Mouse (Mus musculus) frontal cortex, postnatal 36 days (tissue): ENCODE measurements around the gene Lrrk1.
A peak's percentile ranks its signal among the peaks of the same experiment; 100 is the strongest.

Source experiments
- DNase-seq, 2 experiments: peaks; one replicate each; pipeline ENCODE4 v3.0.0; 2022; ENCODE audit warnings: low spot score in 2 of 2

The Lrrk1 gene

GRCm38 (mm10) chr7:66384213-66384612 lies 3.9 kb downstream of the Lrrk1 start:
- DNase-seq: no peak

- no peak for DNase-seq
These were observed 11.6 kb downstream of the Lrrk1 start for GRCm38 (mm10) chr7:66376560-66376959.

- DNase-seq: no peak
These were observed 12.4 kb downstream of the Lrrk1 start for GRCm38 (mm10) chr7:66375736-66376135.

GRCm38 (mm10) chr7:66373391-66373790 lies 14.8 kb downstream of the Lrrk1 start:
- no peak for DNase-seq

- no peak for DNase-seq
These were observed 17.2 kb downstream of the Lrrk1 start for GRCm38 (mm10) chr7:66370970-66371369.

- DNase-seq: no peak
These were observed 18.2 kb downstream of the Lrrk1 start for GRCm38 (mm10) chr7:66369934-66370445.

- no peak for DNase-seq
These were observed 18.8 kb downstream of the Lrrk1 start for GRCm38 (mm10) chr7:66369071-66369933.

GRCm38 (mm10) chr7:66365904-66366303 lies 22.2 kb downstream of the Lrrk1 start, which contains the start of gene Gm10974:
Gene Gm10974 (plus strand): TSS chr7:66365905.
- no peak for DNase-seq

- no peak for DNase-seq
These were observed 22.7 kb downstream of the Lrrk1 start for GRCm38 (mm10) chr7:66365411-66365810.

GRCm38 (mm10) chr7:66364491-66364890 lies 23.7 kb downstream of the Lrrk1 start:
- no peak for DNase-seq

GRCm38 (mm10) chr7:66359044-66359443 lies 29.1 kb downstream of the Lrrk1 start:
- DNase-seq: no peak

GRCm38 (mm10) chr7:66358461-66358860 lies 29.7 kb downstream of the Lrrk1 start:
- no peak for DNase-seq

GRCm38 (mm10) chr7:66355791-66356522 lies 32.2 kb downstream of the Lrrk1 start:
- DNase-seq: no peak

- no peak for DNase-seq
These were observed 33.2 kb downstream of the Lrrk1 start for GRCm38 (mm10) chr7:66354911-66355310.

- DNase-seq: no peak
These were observed 37.1 kb downstream of the Lrrk1 start for GRCm38 (mm10) chr7:66351074-66351473.

- no peak for DNase-seq
These were observed 38.5 kb downstream of the Lrrk1 start for GRCm38 (mm10) chr7:66349670-66350069.

- no peak for DNase-seq
These were observed 39.6 kb downstream of the Lrrk1 start for GRCm38 (mm10) chr7:66348588-66348987.

GRCm38 (mm10) chr7:66346959-66347663 lies 41.0 kb downstream of the Lrrk1 start:
- DNase-seq: no peak

- DNase-seq: no peak
These were observed 44.8 kb downstream of the Lrrk1 start for GRCm38 (mm10) chr7:66343307-66343706.

GRCm38 (mm10) chr7:66342831-66343230 lies 45.3 kb downstream of the Lrrk1 start:
- no peak for DNase-seq

- DNase-seq: peak; percentile 11 to 33
These were observed 45.8 kb downstream of the Lrrk1 start for GRCm38 (mm10) chr7:66342323-66342722.

GRCm38 (mm10) chr7:66340044-66340443 lies 48.1 kb downstream of the Lrrk1 start:
- DNase-seq: no peak
